In genomic region chr11:19875551-19875950, GRCm38 (mm10) we compare ENCODE assay signal across 25 mouse cellular contexts. TPM values are rescaled to one million over a fixed set of nuclear protein-coding genes. Genes with fewer than 3 reads are reported as not detected.
DNase-seq lines count a peak whose midpoint lies in the region; ATAC-seq lines count a peak whose summit lies in the region.
"Had no signal": no experiment of that assay in that cellular context is flagged by ENCODE, and none has a peak within 500 bp of the region (broad histone marks: within the 10 kb centered on the region; RNA-seq: fewer than 3 reads in every experiment).

No protein-coding gene starts in this region.

- no peaks in the 10 kb centered on the region for H3K27me3 ChIP-seq in heart, embryonic 14.5 days (ENCODE audit: control insufficient read depth, insufficient read depth, low read length)
- no peaks in the 10 kb centered on the region for H3K27me3 ChIP-seq in midbrain, embryonic 14.5 days (ENCODE audit: control insufficient read depth, insufficient read depth, low read length)
- H3K27me3 ChIP-seq in midbrain, embryonic 16.5 days (ENCODE audit: control insufficient read depth, insufficient read depth, low read depth, low read length) = no peaks in the 10 kb centered on the region
- H3K27me3 ChIP-seq: CH12.LX; hindbrain, embryonic 15.5 days; kidney, embryonic 15.5 days had no signal

- no peaks in the 10 kb centered on the region for H3K36me3 ChIP-seq in heart, embryonic 14.5 days (ENCODE audit: control insufficient read depth, insufficient read depth, low read length)
- no peaks in the 10 kb centered on the region for H3K36me3 ChIP-seq in midbrain, embryonic 14.5 days (ENCODE audit: control insufficient read depth, insufficient read depth, low read length)
- no peaks in the 10 kb centered on the region for H3K36me3 ChIP-seq in midbrain, embryonic 16.5 days (ENCODE audit: control insufficient read depth, insufficient read depth, low read length)
- H3K36me3 ChIP-seq: hindbrain, embryonic 15.5 days; kidney, embryonic 15.5 days; midbrain, embryonic 10.5 days had no signal

- H3K9ac ChIP-seq in heart, embryonic 14.5 days (ENCODE audit: low read length) = 0 out of 2 replicates have a peak overlapping the region, but pooled peaks have one; percentile 8
- H3K9ac ChIP-seq in midbrain, embryonic 14.5 days (replicated peaks; ENCODE audit: low read length) = no peak overlapping the region
- H3K9ac ChIP-seq in midbrain, embryonic 16.5 days (ENCODE audit: low read depth, low read length) = no peak overlapping the region
- H3K9ac ChIP-seq: hindbrain, embryonic 15.5 days; kidney, embryonic 15.5 days; liver, postnatal 0 days had no signal

- H3K27ac ChIP-seq in heart, embryonic 14.5 days (replicated peaks in 1 of 2; ENCODE audit: control insufficient read depth in 1 of 2, insufficient read depth in 1 of 2, low read depth in 2 of 2, low read length in 2 of 2) = peak overlapping the region in 1 of 2 experiments; percentile 33; a peak in 1 of 4 replicates
- H3K27ac ChIP-seq in midbrain, embryonic 14.5 days (replicated peaks; ENCODE audit: low read depth, low read length) = no peak overlapping the region
- no peak overlapping the region for H3K27ac ChIP-seq in midbrain, embryonic 16.5 days (ENCODE audit: low read length)
- H3K27ac ChIP-seq: hindbrain, embryonic 15.5 days; kidney, embryonic 15.5 days; left cerebral cortex, adult 2 months; midbrain, embryonic 10.5 days had no signal

- no peak for ATAC-seq in heart, embryonic 14.5 days (ENCODE audit: insufficient number of reproducible peaks, insufficient read depth, low FRiP score, low read depth)
- ATAC-seq in midbrain, embryonic 14.5 days (ENCODE audit: low FRiP score, low TSS enrichment) = no peak; the same call in 1 of the 2 replicates
- no peak for ATAC-seq in midbrain, embryonic 16.5 days
- ATAC-seq in granulocyte monocyte progenitor cell, adult 5-6 weeks (replicated peaks; ENCODE audit: poor library complexity, severe bottlenecking) = 0 out of 2 replicates have a peak, but pooled peaks have one; percentile 30
- ATAC-seq: intestine, postnatal 0 days; liver, postnatal 0 days had no signal

- DNase-seq in adrenal gland, postnatal 14 days = peak; percentile 11
- no peak for DNase-seq in adrenal gland, adult 2 months
- no peak for DNase-seq in heart, adult 18-20 months
- peak; percentile 5 for DNase-seq in midbrain, embryonic 14.5 days
- DNase-seq in cerebellum, adult 9-10 months = no peak
- DNase-seq: adrenal gland, postnatal 25 days; cerebellum, adult 11 months; cerebellum, postnatal 14 days; layer of hippocampus, adult 9-11 months; left cerebral cortex, postnatal 4 days; liver, postnatal 0 days; lung, postnatal 4 days; right cerebral cortex, postnatal 14 days; spleen, adult 18-20 months; thymus, adult 18-20 months; thymus, postnatal 4 days had no signal

- H3K4me2 ChIP-seq in heart, embryonic 14.5 days (ENCODE audit: low read length) = 0 out of 2 replicates have a peak overlapping the region, but pooled peaks have one; percentile 23
- H3K4me2 ChIP-seq in midbrain, embryonic 14.5 days (ENCODE audit: low read length) = no peak overlapping the region
- no peak overlapping the region for H3K4me2 ChIP-seq in midbrain, embryonic 16.5 days (ENCODE audit: low read length)
- H3K4me2 ChIP-seq: hindbrain, embryonic 15.5 days; kidney, embryonic 15.5 days had no signal

- no peaks in the 10 kb centered on the region for H3K9me3 ChIP-seq in heart, embryonic 14.5 days (ENCODE audit: control insufficient read depth, low read length)
- H3K9me3 ChIP-seq in midbrain, embryonic 14.5 days (ENCODE audit: control insufficient read depth, low read length) = no peaks in the 10 kb centered on the region
- H3K9me3 ChIP-seq in midbrain, embryonic 16.5 days (replicated peaks; ENCODE audit: control insufficient read depth, low read length, poor library complexity, severe bottlenecking) = no peaks in the 10 kb centered on the region
- H3K9me3 ChIP-seq: hindbrain, embryonic 15.5 days; kidney, embryonic 15.5 days; midbrain, embryonic 10.5 days had no signal

- H3K4me3 ChIP-seq in heart, embryonic 14.5 days (ENCODE audit: control insufficient read depth in 1 of 2, insufficient read depth in 1 of 2, low read depth in 1 of 2, low read length in 2 of 2) = no peak overlapping the region
- no peak overlapping the region for H3K4me3 ChIP-seq in midbrain, embryonic 14.5 days (replicated peaks; ENCODE audit: low read depth, low read length)
- no peak overlapping the region for H3K4me3 ChIP-seq in midbrain, embryonic 16.5 days (ENCODE audit: low read depth, low read length)
- H3K4me3 ChIP-seq: hindbrain, embryonic 15.5 days; kidney, embryonic 15.5 days; left cerebral cortex, adult 2 months; midbrain, embryonic 10.5 days had no signal

- H3K4me1 ChIP-seq in heart, embryonic 14.5 days (ENCODE audit: control insufficient read depth in 2 of 2, insufficient read depth in 2 of 2, low read length in 2 of 2) = peaks cover 0 to 4% of the 10 kb centered on the region in 2 experiments; a peak in 1 of 4 replicates
- no peaks in the 10 kb centered on the region for H3K4me1 ChIP-seq in midbrain, embryonic 14.5 days (ENCODE audit: control insufficient read depth, insufficient read depth, low read length)
- no peaks in the 10 kb centered on the region for H3K4me1 ChIP-seq in midbrain, embryonic 16.5 days (ENCODE audit: control insufficient read depth, insufficient read depth, low read length)
- H3K4me1 ChIP-seq: hindbrain, embryonic 15.5 days; kidney, embryonic 15.5 days had no signal

- WGBS in heart, embryonic 14.5 days = 45% methylated on average over 12 of the region's 12 CpGs
- 47% methylated on average over 12 of the region's 12 CpGs for WGBS in midbrain, embryonic 14.5 days
- 43% methylated on average over 12 of the region's 12 CpGs for WGBS in midbrain, embryonic 16.5 days

RNA-seq across cellular contexts. Expression of gene Spred2, which starts 48.6 kb away (rescaled TPM):
- total RNA-seq in adrenal gland, postnatal 14 days (2021) = 35.1 and 41.9 TPM in 2 replicates
- total RNA-seq in adrenal gland, adult 2 months (2021) = 10 to 100 TPM; 27.5 to 34.0 TPM
- polyA plus RNA-seq in adrenal gland, adult 2 months (2012; rRNA removed) = 26.3 and 36.6 TPM in 2 replicates
- 4.1 and 4.9 TPM in 2 replicates for polyA plus RNA-seq in heart, embryonic 14.5 days (2014; fragmentation: Nextera tagmentation; extraction: Ambion mirVana)
- 10 to 100 TPM; 18.0 to 20.7 TPM for total RNA-seq in heart, adult 18-20 months (2021)
- polyA plus RNA-seq in midbrain, embryonic 14.5 days (2014; fragmentation: Nextera tagmentation; extraction: Ambion mirVana) = 5.5 and 6.2 TPM in 2 replicates
- 4.8 and 6.1 TPM in 2 replicates for polyA plus RNA-seq in midbrain, embryonic 16.5 days (2015; fragmentation: Nextera tagmentation; extraction: Ambion mirVana)
- 16.8 and 19.4 TPM in 2 replicates for total RNA-seq in granulocyte monocyte progenitor cell, adult 5-6 weeks (2014; fragmentation: Nextera tagmentation)
- 4.6 and 6.8 TPM in 2 replicates for total RNA-seq in granulocyte monocyte progenitor cell, adult 5-6 weeks (2017)

Comparison
In these comparisons a context has a peak if more than half of its experiments do, and no peak if none do; other contexts are left out.
1. DNase-seq: peak in adrenal gland, postnatal 14 days (single experiment) and midbrain, embryonic 14.5 days (single experiment); none in adrenal gland, adult 2 months (single experiment), heart, adult 18-20 months (0 of 2) and cerebellum, adult 9-10 months (single experiment).